ENCODE assay signal across 10 mouse cellular contexts in genomic region chr11:110369312-110370019, GRCm38 (mm10). TPM values are rescaled to one million over a fixed set of nuclear protein-coding genes. Genes with fewer than 3 reads are reported as not detected.
DNase-seq lines count a peak whose midpoint lies in the region; ATAC-seq and TF ChIP-seq lines count a peak whose summit lies in the region.
"Had no signal": no experiment of that assay in that cellular context is flagged by ENCODE, and none has a peak within 500 bp of the region (broad histone marks: within the 10 kb centered on the region; RNA-seq: fewer than 3 reads in every experiment).

No protein-coding gene starts in this region.

- no peaks in the 10 kb centered on the region for H3K36me3 ChIP-seq in heart, embryonic 14.5 days (ENCODE audit: control insufficient read depth, insufficient read depth, low read length)
- no peaks in the 10 kb centered on the region for H3K36me3 ChIP-seq in intestine, embryonic 16.5 days (ENCODE audit: control insufficient read depth, insufficient read depth, low read length)
- H3K36me3 ChIP-seq in liver, embryonic 14.5 days (replicated peaks; ENCODE audit: control insufficient read depth, insufficient read depth, low read depth) = no peaks in the 10 kb centered on the region

- WGBS in heart, embryonic 14.5 days = 15% methylated on average over 15 of the region's 15 CpGs
- 21% methylated on average over 15 of the region's 15 CpGs for WGBS in intestine, embryonic 16.5 days
- WGBS in liver, embryonic 14.5 days (ENCODE audit: insufficient replicate concordance) = 25% methylated on average over 15 of the region's 15 CpGs

- H3K9me3 ChIP-seq in heart, embryonic 14.5 days (ENCODE audit: control insufficient read depth, low read length) = no peaks in the 10 kb centered on the region
- H3K9me3 ChIP-seq in intestine, embryonic 16.5 days (ENCODE audit: control insufficient read depth, low read length) = no peaks in the 10 kb centered on the region
- H3K9me3 ChIP-seq in liver, embryonic 14.5 days (ENCODE audit: control insufficient read depth, low read length) = no peaks in the 10 kb centered on the region

- peak overlapping the region; percentile 23 to 24 for H3K4me3 ChIP-seq in heart, embryonic 14.5 days (ENCODE audit: control insufficient read depth in 1 of 2, insufficient read depth in 1 of 2, low read depth in 1 of 2, low read length in 2 of 2)
- peak overlapping the region; percentile 20 for H3K4me3 ChIP-seq in intestine, embryonic 16.5 days (ENCODE audit: low read length)
- peak overlapping the region; percentile 23 to 24; a peak in 3 of 4 replicates for H3K4me3 ChIP-seq in liver, embryonic 14.5 days (ENCODE audit: insufficient read depth in 1 of 2, low read depth in 2 of 2, low read length in 2 of 2)
- H3K4me3 ChIP-seq: erythroblast, embryonic 14.5 days had no signal

- H3K9ac ChIP-seq in heart, embryonic 14.5 days (ENCODE audit: low read length) = peak overlapping the region; percentile 57
- no peak overlapping the region for H3K9ac ChIP-seq in intestine, embryonic 16.5 days (ENCODE audit: low read depth, low read length)
- no peak overlapping the region for H3K9ac ChIP-seq in liver, embryonic 14.5 days (replicated peaks)

- peak overlapping the region; percentile 56 for H3K4me2 ChIP-seq in heart, embryonic 14.5 days (ENCODE audit: low read length)
- peak overlapping the region; percentile 39 for H3K4me2 ChIP-seq in intestine, embryonic 16.5 days (ENCODE audit: low read depth, low read length)
- peak overlapping the region; percentile 42 for H3K4me2 ChIP-seq in liver, embryonic 14.5 days (ENCODE audit: low read depth)

- TF ChIP-seq EP300 in liver, embryonic 14.5 days (IDR thresholded peaks at IDR 0.05; ENCODE audit: low read depth) = no peak

- H3K4me1 ChIP-seq in heart, embryonic 14.5 days (ENCODE audit: control insufficient read depth in 2 of 2, insufficient read depth in 2 of 2, low read length in 2 of 2) = peaks cover 0 to 6% of the 10 kb centered on the region in 2 experiments; a peak in 1 of 4 replicates
- H3K4me1 ChIP-seq in intestine, embryonic 16.5 days (ENCODE audit: control insufficient read depth, insufficient read depth, low read length) = no peaks in the 10 kb centered on the region
- no peaks in the 10 kb centered on the region; a peak in 1 of 4 replicates for H3K4me1 ChIP-seq in liver, embryonic 14.5 days (replicated peaks; ENCODE audit: control insufficient read depth in 2 of 2, insufficient read depth in 2 of 2, low read length in 1 of 2)

- ATAC-seq in heart, embryonic 14.5 days (ENCODE audit: insufficient number of reproducible peaks, insufficient read depth, low FRiP score, low read depth) = no peak
- ATAC-seq in intestine, embryonic 16.5 days = peak; percentile 75
- no peak for ATAC-seq in liver, embryonic 14.5 days (ENCODE audit: insufficient read depth)
- no peak for ATAC-seq in erythroid progenitor cell, adult 5-6 weeks (replicated peaks; ENCODE audit: low FRiP score, poor library complexity, severe bottlenecking)

- no peak for TF ChIP-seq CTCF in liver, embryonic 14.5 days (IDR thresholded peaks at IDR 0.05; ENCODE audit: low read depth)

- DNase-seq in heart, adult 8-10 months (ENCODE audit: low spot score) = no peak
- peak; percentile 26 for DNase-seq in R1 (ENCODE audit: low read depth, low spot score)
- DNase-seq in liver, embryonic 14.5 days (ENCODE audit: low read depth in 3 of 3, low spot score in 3 of 3) = no peak
- DNase-seq in retina, embryonic 14.5 days (ENCODE audit: low spot score) = no peak
- DNase-seq in gastrocnemius, postnatal 10 days = no peak
- DNase-seq: midbrain, embryonic 14.5 days had no signal

- H3K27ac ChIP-seq in heart, embryonic 14.5 days (replicated peaks in 1 of 2; ENCODE audit: control insufficient read depth in 1 of 2, insufficient read depth in 1 of 2, low read depth in 2 of 2, low read length in 2 of 2) = peak overlapping the region in 1 of 2 experiments; percentile 35; a peak in 1 of 4 replicates
- H3K27ac ChIP-seq in intestine, embryonic 16.5 days (ENCODE audit: low read length) = no peak overlapping the region
- H3K27ac ChIP-seq in liver, embryonic 14.5 days = no peak overlapping the region

- no peaks in the 10 kb centered on the region for H3K27me3 ChIP-seq in heart, embryonic 14.5 days (ENCODE audit: control insufficient read depth, insufficient read depth, low read length)
- no peaks in the 10 kb centered on the region for H3K27me3 ChIP-seq in intestine, embryonic 16.5 days (replicated peaks; ENCODE audit: control insufficient read depth, insufficient read depth, low read length)
- H3K27me3 ChIP-seq in liver, embryonic 14.5 days (ENCODE audit: control insufficient read depth, insufficient read depth, low read length) = no peaks in the 10 kb centered on the region

RNA-seq across cellular contexts. Expression of gene Map2k6, which starts 29.5 kb away (rescaled TPM):
- 18.8 and 19.2 TPM in 2 replicates for polyA plus RNA-seq in heart, embryonic 14.5 days (2014; fragmentation: Nextera tagmentation; extraction: Ambion mirVana)
- 1 to 10 TPM; 2.9 to 7.0 (median 5.4) TPM for total RNA-seq in heart, adult 8-10 months (2022)
- polyA plus RNA-seq in intestine, embryonic 16.5 days (2015; fragmentation: Nextera tagmentation; extraction: Ambion mirVana) = 15.4 and 17.4 TPM in 2 replicates
- 2.3 and 2.8 TPM in 2 replicates for polyA plus RNA-seq in liver, embryonic 14.5 days (2012; rRNA removed)
- polyA plus RNA-seq in liver, embryonic 14.5 days (2014; fragmentation: Nextera tagmentation; extraction: Ambion mirVana) = 3.6 and 4.5 TPM in 2 replicates
- total RNA-seq in gastrocnemius, postnatal 10 days (2021) = 10 to 100 TPM; 25.2 to 31.6 TPM
- 4.2 and 4.7 TPM in 2 replicates for total RNA-seq in erythroid progenitor cell, adult 5-6 weeks (2015; ENCODE audit: low replicate concordance)
- total RNA-seq in erythroid progenitor cell, adult 5-6 weeks (2017; ENCODE audit: low replicate concordance) = 0.77 TPM in 1 of 2 replicates, not detected in the other
- polyA plus RNA-seq: erythroblast, embryonic 14.5 days had no signal

RNA-seq across cellular contexts. Expression of gene Abca5, which starts 31.9 kb away (rescaled TPM):
- polyA plus RNA-seq in heart, embryonic 14.5 days (2014; fragmentation: Nextera tagmentation; extraction: Ambion mirVana) = 4.4 and 5.0 TPM in 2 replicates
- total RNA-seq in heart, adult 8-10 months (2022) = 10 to 100 TPM in 1 of 4 experiments, 1 to 10 TPM in 3; 7.8 to 11.5 (median 8.7) TPM
- polyA plus RNA-seq in intestine, embryonic 16.5 days (2015; fragmentation: Nextera tagmentation; extraction: Ambion mirVana) = 1.9 and 2.7 TPM in 2 replicates
- polyA plus RNA-seq in liver, embryonic 14.5 days (2012; rRNA removed) = 0.19 and 0.23 TPM in 2 replicates
- polyA plus RNA-seq in liver, embryonic 14.5 days (2014; fragmentation: Nextera tagmentation; extraction: Ambion mirVana) = 0.58 and 1.4 TPM in 2 replicates
- 10 to 100 TPM; 13.4 to 13.5 TPM for total RNA-seq in gastrocnemius, postnatal 10 days (2021)
- total RNA-seq in erythroid progenitor cell, adult 5-6 weeks (2015; ENCODE audit: low replicate concordance) = not detected in 2 replicates
- 0.13 TPM in 1 of 2 replicates, not detected in the other for total RNA-seq in erythroid progenitor cell, adult 5-6 weeks (2017; ENCODE audit: low replicate concordance)
- polyA plus RNA-seq: erythroblast, embryonic 14.5 days had no signal

Comparison
In these comparisons a context has a peak if more than half of its experiments do, and no peak if none do; other contexts are left out.
1. RNA of gene Abca5, which starts 31.9 kb away (total RNA-seq): 13.4 to 13.5 TPM in gastrocnemius, postnatal 10 days and 7.8 to 11.5 TPM in heart, adult 8-10 months; 0.13 TPM in erythroid progenitor cell, adult 5-6 weeks; every median in the first group is over 4 times any median in the second.
2. Peak in every context shown above with its lines, with median percentiles within 50 percentile points of each other: H3K4me2 ChIP-seq and H3K4me3 ChIP-seq.